Mouse (Mus musculus): ENCODE measurements around the gene Tspan15. TPM values are rescaled to one million over a fixed set of nuclear protein-coding genes. Genes with fewer than 3 reads are reported as not detected.
A peak's percentile ranks its signal among the peaks of the same experiment; 100 is the strongest.

Tspan15 gene
- polyA plus RNA-seq (2017; shearing (Covaris generic)): under 1 TPM in 1 of 2 experiments, not detected in 1; 0.15 TPM

DNA sequence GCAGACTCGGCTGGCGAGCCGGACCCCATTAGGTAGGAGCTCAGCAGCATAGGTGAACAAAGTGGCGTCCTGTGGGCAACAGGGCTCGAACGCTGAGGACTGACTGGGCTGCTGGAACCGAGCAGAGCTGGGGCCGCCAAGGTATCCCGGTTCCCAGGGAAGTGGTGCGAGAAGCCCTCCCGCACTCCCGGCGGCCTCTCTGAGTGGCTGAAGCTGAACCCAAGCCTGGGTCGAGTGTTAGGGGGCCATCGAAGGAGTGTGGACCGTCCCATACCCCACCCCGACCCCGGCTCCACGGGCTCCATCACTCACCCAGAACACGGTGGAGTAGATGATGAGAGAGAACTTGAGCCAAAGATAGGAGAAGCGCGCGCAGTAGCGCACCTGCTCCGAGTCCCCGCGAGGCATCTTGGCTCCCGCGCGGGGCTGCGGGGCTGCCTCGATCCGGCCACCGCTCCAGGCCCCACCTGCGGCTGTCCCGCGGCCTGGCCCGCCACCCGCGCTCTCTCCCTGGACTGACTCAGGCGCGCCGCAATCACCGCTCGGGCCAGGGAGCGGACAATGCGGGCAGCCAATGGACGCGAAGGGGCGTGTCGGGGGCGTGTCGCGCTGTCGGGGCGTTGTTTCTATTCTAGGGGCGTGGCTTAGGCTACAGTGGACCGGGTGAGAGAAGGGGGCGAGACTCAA lies at the start of gene Tspan15:
Gene Tspan15, minus strand, starts transcription at position 544 of the 687 bp plus-strand sequence.
- ATAC-seq: no peak

DNA sequence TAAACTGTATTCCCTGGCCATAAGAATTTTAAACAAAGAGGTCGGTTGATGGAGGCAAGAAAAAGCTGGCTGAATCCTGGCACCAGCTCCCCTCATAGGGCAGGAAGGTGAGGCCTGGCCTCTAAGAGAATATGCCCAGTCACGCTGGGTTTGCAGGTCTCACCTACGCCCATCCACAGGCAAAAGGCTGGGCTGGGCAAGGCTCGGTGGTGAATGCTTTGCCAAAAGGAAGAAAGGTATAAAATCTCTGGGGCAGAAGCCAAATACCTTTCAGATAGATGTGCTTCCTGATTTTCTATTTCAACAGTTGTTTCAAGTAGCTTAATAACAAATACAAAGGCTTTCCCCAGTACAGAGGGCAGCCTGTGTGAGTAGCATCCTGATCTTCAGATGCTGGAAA lies 48.6 kb upstream of the Tspan15 start:
- ATAC-seq: no peak

DNA sequence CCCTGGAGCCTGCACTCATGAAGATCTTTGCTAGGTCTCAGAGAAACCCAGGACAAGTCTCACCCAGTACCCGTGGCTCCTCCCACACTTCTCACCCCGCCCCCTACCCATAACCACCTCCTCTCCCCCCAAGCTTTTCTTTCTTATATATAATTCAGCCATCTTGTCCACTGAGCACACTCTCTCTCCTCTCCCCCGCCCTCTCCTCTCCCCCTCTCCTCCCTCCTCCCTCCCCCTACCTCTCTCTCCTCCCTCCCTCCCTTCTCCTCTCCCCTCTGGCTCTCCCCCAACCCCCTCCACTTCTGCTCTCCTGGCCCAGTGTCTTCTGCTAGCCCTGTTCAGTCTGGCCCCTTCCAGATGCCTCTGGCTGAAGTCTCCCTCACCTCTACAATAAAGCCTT lies 48.0 kb upstream of the Tspan15 start:
- ATAC-seq: no peak

DNA sequence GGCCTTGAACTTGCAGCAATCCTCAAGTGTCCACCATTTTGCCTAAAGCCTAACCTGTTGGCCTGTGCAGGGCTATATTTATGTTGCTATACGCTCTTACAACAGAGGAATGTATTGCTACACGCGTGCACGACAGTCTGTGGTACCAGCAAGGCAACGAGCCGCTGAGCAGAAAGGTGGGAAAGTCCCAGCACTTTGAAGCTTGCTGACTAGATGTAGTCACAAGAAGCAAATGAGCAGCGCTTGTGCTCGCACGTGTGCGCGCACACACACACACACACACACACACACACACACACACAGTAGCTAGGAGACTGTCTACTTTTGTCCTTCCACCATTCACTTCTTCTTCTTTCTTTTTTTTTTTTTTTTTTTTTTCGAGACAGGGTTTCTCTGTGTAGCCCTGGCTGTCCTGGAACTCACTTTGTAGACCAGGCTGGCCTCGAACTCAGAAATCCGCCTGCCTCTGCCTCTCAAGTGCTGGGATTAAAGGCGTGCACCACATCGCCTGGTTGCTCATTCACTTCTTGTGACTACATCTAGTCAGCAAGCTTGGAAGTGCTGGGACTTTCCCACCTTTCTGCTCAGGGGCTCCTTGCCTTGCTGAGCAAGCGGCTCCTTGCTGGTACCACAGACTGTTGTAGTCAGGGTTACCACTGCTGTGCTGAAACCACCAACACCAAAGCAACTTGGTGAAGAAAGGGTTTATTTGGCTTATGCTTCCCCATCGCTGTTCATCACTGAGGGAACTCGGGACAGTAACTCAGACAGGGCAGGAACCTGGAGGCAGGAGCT lies 46.6 kb upstream of the Tspan15 start:
- peak; percentile 70 for ATAC-seq

DNA sequence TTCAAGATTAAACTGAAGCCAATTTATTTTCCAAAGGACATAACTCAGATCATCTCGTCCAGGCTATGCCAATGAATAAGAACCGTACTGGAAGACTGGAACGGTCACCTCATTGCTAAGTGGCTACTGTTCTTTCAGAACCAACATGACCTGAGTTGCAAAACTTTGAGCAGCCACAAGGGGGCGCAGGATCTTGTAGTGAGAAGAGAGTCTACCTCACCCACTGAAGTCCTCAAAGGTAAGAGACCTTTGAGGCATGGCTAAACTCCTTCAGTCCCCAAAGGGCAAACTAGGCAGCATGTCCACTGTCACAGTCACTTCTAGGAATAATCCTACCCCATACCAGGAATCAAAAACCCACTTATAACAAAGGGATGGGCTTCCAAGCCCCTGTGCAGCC lies 44.2 kb upstream of the Tspan15 start:
- no peak for ATAC-seq

DNA sequence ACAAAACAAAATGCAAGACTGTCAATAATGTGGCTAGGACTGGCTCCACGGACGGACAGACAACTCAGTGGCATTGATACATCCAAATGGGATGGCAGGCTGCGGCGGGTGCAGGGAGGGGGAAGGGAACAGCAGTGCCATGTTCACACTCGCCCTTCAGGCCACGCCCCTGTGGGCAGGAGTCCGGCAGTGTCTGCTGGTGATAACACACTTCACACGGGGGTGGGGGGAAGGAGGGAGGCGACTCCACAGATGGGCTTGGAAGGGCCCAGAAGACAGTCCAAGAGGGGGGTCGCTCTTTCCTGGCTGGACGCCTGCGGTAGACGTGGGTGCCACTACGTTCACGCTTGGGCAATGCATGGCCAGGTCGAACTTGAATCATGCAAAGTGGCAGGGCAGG lies 38.2 kb upstream of the Tspan15 start:
- no peak for ATAC-seq

DNA sequence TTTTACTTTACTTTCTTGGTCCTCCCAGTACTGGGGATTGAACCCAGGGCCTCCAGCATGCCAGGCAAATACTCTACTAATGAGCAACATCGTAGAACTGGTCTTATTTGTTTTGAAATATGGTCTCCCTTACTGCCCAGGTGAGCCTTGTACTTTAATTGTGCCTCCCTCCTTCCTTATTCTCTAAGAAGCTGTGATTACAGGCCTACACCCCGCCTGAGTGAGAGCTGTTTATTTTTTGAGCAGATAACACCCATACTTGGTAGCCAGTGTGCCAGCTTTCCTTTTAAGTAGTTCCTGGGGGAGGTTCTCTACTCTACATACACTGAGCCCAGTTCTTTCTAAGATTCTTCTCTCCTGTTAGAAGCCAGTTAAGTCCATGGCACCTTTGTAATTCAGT lies 33.2 kb upstream of the Tspan15 start:
- ATAC-seq: no peak

DNA sequence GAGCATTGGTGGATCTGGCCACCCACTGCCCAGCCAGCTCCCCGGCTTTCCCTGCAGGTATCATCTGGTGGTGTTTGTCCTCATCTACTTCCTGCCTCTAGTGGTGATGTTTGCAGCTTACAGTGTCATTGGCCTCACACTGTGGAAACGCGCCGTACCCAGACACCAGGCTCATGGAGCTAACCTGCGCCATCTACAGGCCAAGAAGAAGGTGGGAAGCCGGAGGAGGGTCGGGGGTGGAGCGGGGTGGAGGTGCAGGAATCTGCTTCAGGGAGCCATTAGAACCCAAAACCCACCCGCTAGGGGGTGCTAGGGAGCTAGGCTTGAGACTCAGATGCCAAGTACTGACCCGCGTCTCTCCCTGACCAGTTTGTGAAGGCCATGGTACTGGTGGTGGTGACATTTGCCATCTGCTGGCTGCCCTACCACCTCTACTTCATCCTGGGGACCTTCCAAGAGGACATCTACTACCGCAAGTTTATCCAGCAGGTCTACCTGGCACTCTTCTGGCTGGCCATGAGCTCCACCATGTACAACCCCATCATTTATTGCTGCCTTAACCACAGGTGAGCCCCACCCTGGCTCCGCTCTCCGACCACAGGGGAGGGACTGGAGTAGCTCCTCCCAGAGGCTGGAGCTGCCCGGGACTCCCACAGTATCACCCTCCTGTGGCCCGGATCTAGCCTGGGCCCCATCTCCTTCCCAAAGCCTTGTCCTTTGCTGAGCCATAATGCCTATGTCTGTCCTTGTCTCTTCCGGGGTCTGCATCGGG lies 30.2 kb upstream of the Tspan15 start:
- peak; percentile 92 for ATAC-seq

DNA sequence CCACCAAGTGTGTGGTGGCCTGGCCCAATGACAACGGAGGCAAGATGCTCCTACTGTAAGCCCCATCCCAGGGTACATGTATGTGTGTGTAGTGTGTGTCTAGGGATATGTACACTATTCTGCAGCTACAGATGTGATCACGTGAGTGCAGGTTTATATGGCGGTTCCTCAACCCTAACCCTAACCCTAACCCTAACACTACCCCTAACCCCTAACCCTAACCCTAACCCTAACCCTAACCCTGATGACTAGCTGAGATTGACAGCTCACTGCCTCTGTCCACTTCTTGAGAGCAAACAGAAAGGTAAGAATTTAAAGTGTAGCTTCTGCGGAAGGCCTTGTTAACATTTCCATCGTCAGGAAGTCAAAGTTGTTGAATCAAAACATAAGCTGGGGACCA lies 27.2 kb upstream of the Tspan15 start:
- no peak for ATAC-seq

DNA sequence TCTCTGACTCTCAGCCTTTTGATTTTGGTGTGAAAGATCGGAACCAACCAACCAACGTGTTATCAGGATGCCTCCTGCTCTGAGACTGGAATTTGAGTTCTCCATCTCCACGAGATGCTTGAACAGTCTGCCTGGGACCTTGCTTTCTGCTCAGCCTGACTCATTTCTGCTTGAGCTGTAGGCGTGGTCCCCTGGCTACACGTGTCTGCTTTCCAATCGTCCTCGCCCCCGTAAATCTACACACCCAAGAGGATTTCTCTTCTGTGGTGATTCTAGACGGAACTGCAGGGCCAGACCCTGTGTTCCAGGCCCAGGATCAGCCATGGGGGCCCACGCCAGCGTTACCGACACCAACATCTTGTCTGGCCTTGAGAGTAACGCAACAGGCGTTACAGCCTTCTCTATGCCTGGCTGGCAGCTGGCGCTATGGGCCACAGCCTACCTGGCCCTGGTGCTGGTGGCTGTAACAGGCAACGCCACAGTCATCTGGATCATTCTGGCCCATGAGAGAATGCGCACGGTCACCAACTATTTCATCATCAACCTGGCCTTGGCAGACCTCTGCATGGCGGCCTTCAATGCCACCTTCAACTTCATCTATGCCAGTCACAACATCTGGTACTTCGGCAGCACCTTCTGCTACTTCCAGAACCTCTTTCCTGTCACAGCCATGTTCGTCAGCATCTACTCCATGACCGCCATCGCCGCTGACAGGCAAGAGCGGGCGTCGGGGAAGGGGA lies 21.6 kb upstream of the Tspan15 start:
- no peak for ATAC-seq

DNA sequence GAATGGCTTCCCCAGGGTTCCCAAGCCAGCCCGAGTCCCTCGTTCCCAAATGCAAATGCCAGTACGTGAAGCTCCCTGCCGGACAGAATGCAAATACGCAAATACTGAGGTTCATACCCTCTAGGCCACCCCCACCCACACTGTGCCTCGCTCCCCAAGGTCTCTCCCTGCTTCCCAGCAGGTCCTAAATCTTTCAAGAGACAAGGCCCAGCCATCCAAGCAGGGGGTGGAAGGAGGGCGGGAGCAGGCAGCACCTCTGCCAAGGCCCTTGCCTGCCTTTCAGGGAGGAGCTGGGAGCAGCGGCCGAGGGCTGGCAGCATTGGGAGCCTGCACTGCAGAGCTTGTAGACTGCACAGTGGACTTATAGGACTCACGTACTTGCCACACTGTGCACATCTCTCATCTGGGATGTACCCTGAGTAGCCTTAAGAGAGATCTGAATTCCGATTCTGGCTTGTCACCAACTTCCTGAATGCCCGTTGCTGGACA lies 21.0 kb upstream of the Tspan15 start, which contains the start of gene Tacr2:
Gene Tacr2, plus strand, starts transcription at position 439 of the 489 bp plus-strand sequence.
- ATAC-seq: no peak

DNA sequence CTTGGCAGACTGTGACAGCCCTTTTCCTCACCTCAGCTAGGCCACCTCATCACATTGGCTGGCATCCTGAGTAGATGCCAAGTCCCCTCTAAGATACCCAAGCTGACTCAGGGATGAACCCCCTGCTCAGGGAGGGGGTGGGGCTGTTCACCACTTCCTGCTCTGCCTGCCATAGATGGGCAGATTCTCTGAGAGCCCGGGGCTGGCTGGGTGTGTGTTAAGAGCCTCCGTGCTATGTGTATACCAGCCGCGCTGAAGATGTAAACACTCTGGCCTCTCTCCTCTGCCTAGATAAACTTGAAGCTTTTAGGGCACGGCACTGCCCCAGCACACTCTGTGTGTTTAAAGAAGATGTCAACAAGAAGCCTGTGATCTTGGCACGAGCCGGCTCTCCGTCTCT lies 16.8 kb upstream of the Tspan15 start:
- peak; percentile 61 for ATAC-seq

DNA sequence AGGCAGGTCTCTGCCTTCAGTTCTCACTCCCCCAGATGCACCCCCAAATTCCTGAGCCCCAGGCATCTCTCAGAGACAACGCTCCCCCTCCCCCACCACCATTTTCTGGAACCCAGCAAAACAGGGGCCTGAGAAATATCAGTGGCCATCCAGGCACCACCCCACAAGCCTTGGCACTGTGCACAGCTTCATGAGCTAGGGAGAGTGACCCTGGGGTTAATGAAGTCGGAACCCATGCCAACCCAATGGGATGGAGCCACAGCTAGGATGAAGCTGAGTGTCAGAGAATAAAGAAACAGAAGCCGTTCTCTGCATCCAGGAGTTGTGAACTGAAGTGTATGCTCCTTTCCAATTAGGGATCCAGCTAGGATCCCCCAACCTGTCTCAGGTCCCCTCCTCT lies 16.1 kb upstream of the Tspan15 start:
- ATAC-seq: no peak

DNA sequence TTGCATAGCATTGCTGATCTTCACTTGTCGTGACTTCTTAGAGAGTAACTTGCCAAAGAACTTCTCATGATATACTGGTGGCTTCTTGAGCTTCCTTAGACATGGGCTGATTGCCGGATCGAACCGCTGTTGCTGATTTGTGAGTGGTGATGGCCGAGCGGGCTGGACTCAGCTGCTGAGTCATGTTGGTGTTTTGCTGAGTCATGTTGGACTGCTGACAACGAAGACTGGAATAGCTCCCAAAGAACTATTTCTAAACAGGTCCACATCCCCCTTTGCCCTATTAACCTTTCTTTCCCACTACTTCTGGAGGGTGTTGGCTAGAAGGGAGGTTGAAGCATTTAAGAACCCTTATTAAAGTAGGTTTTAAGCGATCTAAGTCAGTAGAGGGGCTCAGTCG lies 13.0 kb upstream of the Tspan15 start:
- ATAC-seq: no peak

DNA sequence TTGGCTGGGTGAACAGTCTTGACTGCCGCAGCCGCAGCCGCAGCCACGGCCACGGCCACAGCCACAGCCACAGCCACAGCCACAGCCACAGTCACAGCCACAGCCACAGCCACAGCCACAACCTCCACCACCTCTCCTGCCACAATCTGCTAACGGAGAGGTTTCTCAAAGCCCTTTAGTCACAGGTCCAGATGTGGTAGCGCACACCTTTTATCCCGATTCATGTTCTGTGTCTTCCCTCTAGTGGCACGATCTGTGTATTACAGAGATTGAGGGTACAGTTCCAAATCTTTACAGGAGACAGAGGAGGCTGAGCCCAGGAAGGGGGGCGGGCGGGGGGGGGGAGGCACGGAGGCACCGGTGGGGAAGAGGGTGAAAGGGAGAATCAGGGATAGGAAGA lies 11.8 kb upstream of the Tspan15 start:
- ATAC-seq: no peak

DNA sequence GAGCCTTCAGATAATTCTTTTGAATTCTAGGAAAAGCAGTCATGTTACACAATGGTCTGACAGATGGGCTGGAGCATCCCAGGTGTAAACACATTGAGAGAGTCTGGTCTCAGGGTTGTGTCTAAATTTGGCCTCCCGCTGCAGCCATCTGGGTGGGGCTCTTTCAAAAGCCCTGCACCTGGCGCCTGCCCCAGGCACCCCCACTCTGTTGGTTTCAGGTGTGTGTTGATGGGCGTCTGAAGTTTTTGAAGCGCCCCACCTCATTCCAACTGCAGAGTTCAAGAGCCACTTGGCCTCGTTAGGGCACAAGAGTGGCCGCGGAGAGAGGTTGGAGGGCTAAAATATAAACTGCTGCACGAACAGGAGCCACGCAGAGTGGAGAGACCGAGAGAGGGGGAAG lies 11.3 kb upstream of the Tspan15 start:
- no peak for ATAC-seq

DNA sequence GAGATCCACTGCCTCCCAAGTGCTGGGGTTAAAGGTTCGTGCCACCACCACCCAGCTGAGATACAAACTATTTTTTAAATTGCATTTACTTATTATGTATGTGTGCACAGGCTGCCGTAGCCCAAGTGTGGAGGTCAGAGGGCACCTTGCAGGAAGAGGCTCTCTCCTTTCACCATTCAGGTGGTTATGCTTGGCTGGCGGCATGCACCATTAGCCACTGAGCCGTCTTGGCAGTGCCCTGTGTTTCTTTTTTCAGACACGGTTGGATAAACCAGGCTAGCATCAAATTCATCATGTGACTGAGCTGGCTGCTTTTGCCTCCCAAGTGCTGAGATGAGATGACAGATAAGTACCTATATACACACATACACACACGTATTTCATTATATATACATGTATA lies 8.2 kb upstream of the Tspan15 start:
- no peak for ATAC-seq

DNA sequence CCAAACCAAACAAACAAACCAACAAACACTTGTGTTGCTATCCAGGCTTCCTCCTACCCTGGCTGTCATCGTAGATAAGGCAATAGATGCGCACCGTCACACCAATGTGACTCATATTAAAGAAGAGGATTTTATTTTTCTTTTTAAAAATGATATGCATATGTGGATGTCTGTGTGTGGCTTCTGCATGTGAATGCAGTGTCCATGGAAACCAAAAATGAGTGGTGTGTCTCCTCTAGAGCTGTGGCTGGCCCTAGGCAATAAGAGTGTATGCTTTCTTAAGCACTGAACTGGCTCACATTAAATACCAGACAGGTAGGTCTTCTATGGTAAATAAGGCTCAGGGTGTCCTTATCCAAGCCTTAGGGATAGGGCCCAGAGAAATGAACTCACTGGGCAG lies 7.6 kb upstream of the Tspan15 start:
- no peak for ATAC-seq

DNA sequence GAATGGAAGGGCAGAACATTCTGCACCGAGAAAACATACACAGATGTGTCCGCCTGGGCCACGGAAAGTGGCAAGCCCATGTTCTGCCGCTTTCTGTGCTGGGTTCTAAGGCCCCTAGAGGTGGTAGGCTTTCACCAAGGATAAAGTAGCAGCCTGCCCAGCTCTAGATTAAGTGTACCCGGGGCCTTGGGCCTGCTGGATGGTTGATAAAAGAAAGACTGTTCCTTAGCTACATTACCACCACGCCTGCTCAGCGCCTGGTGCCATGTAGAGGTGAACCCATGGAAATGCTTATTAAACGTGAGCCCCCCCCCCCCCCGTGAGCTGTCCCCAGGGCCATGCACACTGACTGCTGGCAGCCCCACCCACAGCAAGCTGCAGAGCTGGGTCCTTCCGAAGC lies 6.2 kb upstream of the Tspan15 start:
- no peak for ATAC-seq

DNA sequence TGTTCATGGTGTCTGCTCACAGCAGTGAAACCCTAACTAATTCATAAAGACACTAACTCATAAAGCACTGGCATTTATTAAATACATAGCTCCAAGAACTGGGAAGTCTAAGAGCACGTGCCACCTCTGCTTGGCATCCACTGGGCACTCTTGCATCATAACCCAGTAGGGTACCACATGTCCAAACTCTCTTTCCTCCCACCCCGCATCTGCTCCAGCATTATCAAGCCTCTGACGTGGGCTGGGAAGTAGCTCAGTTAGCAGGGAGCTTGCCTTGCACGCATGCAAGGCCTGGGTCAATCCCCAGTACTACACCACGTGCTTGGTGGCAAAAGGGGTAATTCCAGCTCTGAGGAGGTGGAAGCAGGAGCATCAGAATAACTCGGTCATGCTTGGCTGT lies 5.1 kb upstream of the Tspan15 start:
- no peak for ATAC-seq

DNA sequence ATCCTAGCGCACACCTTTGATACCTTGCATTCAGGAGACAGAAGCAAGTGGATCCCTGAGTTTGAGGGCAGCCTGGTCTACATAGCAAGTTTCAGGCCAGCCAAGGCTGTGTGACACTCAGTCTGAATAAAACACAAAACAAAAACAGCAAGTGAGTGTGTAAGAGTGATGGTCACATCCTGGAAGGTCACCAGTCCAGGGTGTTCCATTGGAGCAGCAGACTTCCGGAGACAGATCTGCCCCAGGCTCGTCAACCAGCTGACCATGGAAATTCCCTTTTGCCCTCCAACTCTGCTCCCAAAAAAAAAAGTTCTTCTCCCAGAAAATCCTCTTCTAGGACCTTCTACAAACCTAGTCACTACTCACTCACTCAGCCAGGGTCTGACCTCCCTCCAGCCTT lies 760 bp upstream of the Tspan15 start:
- ATAC-seq: no peak

DNA sequence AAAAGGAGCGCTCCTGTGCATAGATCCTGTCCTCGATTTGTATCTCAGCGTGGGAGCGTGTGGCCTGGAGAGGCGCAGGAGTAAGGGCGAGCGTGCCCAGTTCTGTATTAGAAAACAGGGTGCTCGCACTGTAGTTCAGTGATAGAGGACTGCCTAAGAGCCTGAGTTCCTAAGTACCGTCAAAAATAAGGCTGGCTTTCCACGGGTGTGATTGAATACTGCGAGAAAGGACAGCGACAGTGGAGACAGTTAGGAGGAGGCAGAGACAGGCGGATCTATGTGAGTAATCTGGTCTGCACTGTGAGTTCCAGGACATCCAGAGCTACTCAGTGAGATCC lies 313 bp upstream of the Tspan15 start:
- ATAC-seq: no peak

DNA sequence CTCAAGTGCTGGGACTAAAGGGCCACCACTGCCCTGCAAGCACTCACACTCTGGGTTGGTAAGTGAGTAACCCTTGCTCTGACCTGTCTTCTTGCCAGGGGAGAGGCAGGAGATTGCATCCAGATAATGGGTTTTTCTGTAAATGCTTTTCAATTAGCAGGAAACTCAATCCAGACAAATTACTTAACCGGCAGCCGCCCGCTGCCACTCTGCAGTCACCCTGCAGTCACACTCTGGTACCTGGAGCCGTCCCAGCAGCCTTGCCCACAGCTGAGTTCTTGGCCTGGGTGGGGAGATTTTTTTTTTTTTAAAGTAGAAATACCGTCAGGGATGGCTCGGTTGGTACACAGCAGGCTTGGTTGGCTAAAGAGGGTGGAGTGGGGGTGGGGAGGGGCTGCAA lies 2.9 kb downstream of the Tspan15 start:
- no peak for ATAC-seq

Measured in activated CD4-positive, CD25-positive, alpha-beta regulatory T cell, adult 4 months (primary cell).